Mouse (Mus musculus) right cerebral cortex, postnatal 4 days (tissue): ENCODE data around the gene Smtnl1.
"Not testable (repeated sequence)": the region's sequence is repeated elsewhere in the genome, so short reads cannot be mapped to it uniquely, and the experiment has no call there.

ENCODE experiments used
- DNase-seq: peaks from one replicate; pipeline ENCODE4 v3.0.0-alpha.2; 2022

Gene Smtnl1

GRCm38 (mm10) chr2:84837817-84838592 is 15.6 kb upstream of the Smtnl1 start:
- no peak for DNase-seq

- no peak for DNase-seq
These were observed 14.7 kb upstream of the Smtnl1 start for GRCm38 (mm10) chr2:84837107-84837506.

GRCm38 (mm10) chr2:84831666-84832391 is 9.4 kb upstream of the Smtnl1 start:
- DNase-seq: peak; percentile 83

GRCm38 (mm10) chr2:84827283-84827920 is 5.0 kb upstream of the Smtnl1 start:
- no peak for DNase-seq

- DNase-seq: peak; percentile 77
These were observed 4.2 kb upstream of the Smtnl1 start, which contains the start of gene Timm10 for GRCm38 (mm10) chr2:84826488-84827282. Gene Timm10, plus strand, starts transcription at chr2:84826997.

GRCm38 (mm10) chr2:84823237-84823636 is 785 bp upstream of the Smtnl1 start:
- DNase-seq: no peak

- no peak for DNase-seq
These were observed 2.6 kb downstream of the Smtnl1 start for GRCm38 (mm10) chr2:84819861-84820260.

- DNase-seq: no peak
These were observed 9.8 kb downstream of the Smtnl1 start for GRCm38 (mm10) chr2:84812676-84813075.

GRCm38 (mm10) chr2:84811880-84812279 is 10.6 kb downstream of the Smtnl1 start:
- no peak for DNase-seq

- DNase-seq: peak; percentile 83
These were observed 11.4 kb downstream of the Smtnl1 start for GRCm38 (mm10) chr2:84810886-84811577.

- no peak for DNase-seq
These were observed 11.9 kb downstream of the Smtnl1 start for GRCm38 (mm10) chr2:84810526-84810885.

- DNase-seq: no peak
These were observed 13.1 kb downstream of the Smtnl1 start for GRCm38 (mm10) chr2:84809330-84809729.

GRCm38 (mm10) chr2:84806546-84806945 is 15.9 kb downstream of the Smtnl1 start:
- DNase-seq: no peak

GRCm38 (mm10) chr2:84803963-84804362 is 18.5 kb downstream of the Smtnl1 start:
- DNase-seq: no peak

GRCm38 (mm10) chr2:84801223-84801622 is 21.2 kb downstream of the Smtnl1 start:
- not testable (repeated sequence) for DNase-seq

- no peak for DNase-seq
These were observed 22.1 kb downstream of the Smtnl1 start for GRCm38 (mm10) chr2:84800304-84800703.

- peak; percentile 41 for DNase-seq
These were observed 23.4 kb downstream of the Smtnl1 start for GRCm38 (mm10) chr2:84799041-84799561.

GRCm38 (mm10) chr2:84798493-84798921 is 23.9 kb downstream of the Smtnl1 start, which contains the start of gene Ube2l6:
Gene Ube2l6, plus strand, starts transcription at chr2:84798828.
- peak; percentile 54 for DNase-seq

- DNase-seq: peak; percentile 80
These were observed 24.5 kb downstream of the Smtnl1 start for GRCm38 (mm10) chr2:84797833-84798492.

- no peak for DNase-seq
These were observed 28.6 kb downstream of the Smtnl1 start for GRCm38 (mm10) chr2:84793871-84794270.

GRCm38 (mm10) chr2:84793154-84793553 is 29.3 kb downstream of the Smtnl1 start:
- DNase-seq: no peak
